Mouse (Mus musculus) G1E (cell line): ENCODE data around the gene Ppp1r13l.

ENCODE experiments used
- CTCF ChIP-seq: IDR thresholded peaks from 2 replicates; pipeline ENCODE4 v1.5.1; 2012; ENCODE audit warnings: low read depth, low read length, inconsistent platforms, mixed read lengths
- GATA1 ChIP-seq: IDR thresholded peaks from 2 replicates; pipeline ENCODE4 v1.6.1; 2012; ENCODE audit warnings: borderline replicate concordance, low read length, inconsistent platforms, mixed read lengths
- GATA2 ChIP-seq: IDR thresholded peaks from 2 replicates; pipeline ENCODE4 v1.6.1; 2012; ENCODE audit warnings: low read depth, low read length, inconsistent platforms, borderline replicate concordance
- POLR2AphosphoS5 ChIP-seq: IDR thresholded peaks from 2 replicates; pipeline ENCODE4 v1.6.1; 2012; ENCODE audit warnings: low read depth, low read length, inconsistent platforms; ENCODE audit not compliant: insufficient replicate concordance
- TAL1 ChIP-seq: conservative IDR thresholded peaks from 2 replicates; pipeline ENCODE4 v1.6.1; 2012; ENCODE audit warnings: low read depth, low read length, inconsistent platforms, mixed read lengths

DNA sequence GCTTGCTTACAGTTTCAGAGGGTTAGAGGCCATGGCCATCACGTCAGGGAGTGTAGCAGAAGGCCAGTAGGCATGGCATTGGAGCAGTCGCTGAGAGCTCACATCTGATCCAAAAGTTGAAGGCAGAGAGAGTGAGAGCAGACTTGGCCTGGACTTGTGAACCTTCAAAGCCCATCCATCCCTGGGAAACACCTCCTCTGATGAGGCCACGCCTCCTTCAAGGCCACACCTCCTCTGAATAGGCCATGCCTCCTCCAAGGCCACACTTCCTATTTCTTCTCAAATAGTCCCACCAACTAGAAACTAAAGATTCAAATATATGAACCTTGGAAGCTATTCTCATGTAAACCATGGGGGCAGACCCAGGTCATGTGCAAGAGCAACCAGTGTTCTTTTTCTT lies 24.0 kb upstream of the Ppp1r13l start:
- TF ChIP-seq CTCF (no peak), GATA1 (no peak), GATA2 (no peak), TAL1 (no peak), POLR2AphosphoS5 (no peak)
